Mouse (Mus musculus) ES-Bruce4 (cell line): ENCODE results near the gene Faf2. TPM values are rescaled to one million over a fixed set of nuclear protein-coding genes. Genes with fewer than 3 reads are reported as not detected.

Experiments used
- H3K27ac ChIP-seq: 2 replicates; pipeline ENCODE4 v1.5.1; 2012; ENCODE audit warnings: low read length, inconsistent platforms; ENCODE audit not compliant: insufficient read depth
- H3K27me3 ChIP-seq: 2 replicates; pipeline ENCODE4 v1.6.1; 2012; ENCODE audit warnings: mild to moderate bottlenecking, low read length, inconsistent platforms; ENCODE audit not compliant: control insufficient read depth, poor library complexity, insufficient read depth, severe bottlenecking
- H3K36me3 ChIP-seq: 2 replicates; pipeline ENCODE4 v1.6.1; 2012; ENCODE audit warnings: inconsistent platforms, mild to moderate bottlenecking, low read length, moderate library complexity; ENCODE audit not compliant: control insufficient read depth, poor library complexity, insufficient read depth, severe bottlenecking
- H3K4me1 ChIP-seq: one replicate; pipeline ENCODE4 v1.8.1; 2011; ENCODE audit warnings: low read length; ENCODE audit not compliant: control insufficient read depth, insufficient read depth
- H3K4me3 ChIP-seq: 2 replicates; pipeline ENCODE4 v1.5.1; 2011; ENCODE audit warnings: low read depth, mild to moderate bottlenecking, low read length
- H3K9ac ChIP-seq: 2 replicates; pipeline ENCODE4 v1.6.1; 2012; ENCODE audit warnings: low read depth, mild to moderate bottlenecking, inconsistent platforms; ENCODE audit not compliant: poor library complexity, severe bottlenecking
- H3K9me3 ChIP-seq: replicated peaks from 2 replicates; pipeline ENCODE4 v1.6.1; 2012; ENCODE audit warnings: mild to moderate bottlenecking, low read length, inconsistent platforms; ENCODE audit not compliant: control insufficient read depth, poor library complexity, insufficient read depth, severe bottlenecking
- CTCF ChIP-seq: IDR thresholded peaks from one replicate; pipeline ENCODE4 v1.8.1; 2011; ENCODE audit warnings: low read depth, low read length
- EP300 ChIP-seq: IDR thresholded peaks from 2 replicates; pipeline ENCODE4 v1.6.1; 2011; ENCODE audit warnings: low read depth, low read length; ENCODE audit not compliant: insufficient read depth
- POLR2A ChIP-seq: IDR thresholded peaks from one replicate; pipeline ENCODE4 v1.8.1; 2011; ENCODE audit warnings: low read length; ENCODE audit not compliant: insufficient read depth
- polyA plus RNA-seq: library from polyadenylated mRNA; stranded (reverse); fragments of >200 nt; gene quantifications from 2 replicates; pipeline ENCODE4 v1.2.4, GENCODE M21; 2011; ENCODE audit warnings: low read depth; ENCODE audit not compliant: missing spikeins, insufficient read depth, insufficient read length

Faf2 gene
- 69.3 and 70.5 TPM in 2 replicates for polyA plus RNA-seq

DNA sequence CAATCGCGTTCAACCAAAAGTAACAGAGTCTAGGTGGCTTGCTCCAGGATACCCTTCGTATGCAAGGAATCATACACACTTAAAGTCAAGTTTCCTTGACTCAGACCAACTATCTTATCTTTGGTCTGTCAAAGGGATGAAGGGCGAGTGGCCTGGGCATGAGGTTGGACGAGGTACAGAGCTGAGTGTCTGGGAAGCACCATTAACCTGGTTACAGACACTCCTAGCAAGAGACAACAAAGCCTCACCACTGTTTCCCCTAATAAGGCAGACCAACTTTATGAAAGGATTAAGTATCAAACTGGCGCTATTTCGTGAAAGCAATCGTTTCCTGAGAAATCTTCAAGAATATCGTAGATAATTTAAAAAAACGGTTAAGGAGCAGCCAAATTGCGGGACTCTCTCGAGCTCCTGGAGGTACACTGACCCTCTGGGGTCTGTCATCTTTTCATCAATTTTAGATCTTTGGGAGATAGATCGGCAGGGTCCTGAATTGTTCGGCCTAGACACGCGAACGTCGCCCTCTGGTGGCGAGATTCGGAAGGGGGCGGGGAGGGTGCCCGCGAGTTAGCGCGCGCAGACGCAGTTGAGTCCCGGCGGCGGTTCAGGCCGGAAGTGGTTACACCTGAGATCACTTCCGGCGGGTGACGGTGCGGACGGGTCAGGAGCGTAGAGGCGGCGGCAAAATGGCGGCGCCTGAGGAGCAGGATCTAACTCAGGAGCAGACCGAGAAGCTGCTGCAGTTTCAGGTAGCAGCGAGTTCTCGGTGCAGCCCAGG, at the start of gene Faf2:
Gene Faf2 (plus strand): TSS at position 630 of the 778 bp plus-strand sequence.
- Histone ChIP-seq H3K27ac (peak within 1 kb of the TSS; percentile 37), H3K27me3 (no peaks in the 10 kb centered on the region)

DNA sequence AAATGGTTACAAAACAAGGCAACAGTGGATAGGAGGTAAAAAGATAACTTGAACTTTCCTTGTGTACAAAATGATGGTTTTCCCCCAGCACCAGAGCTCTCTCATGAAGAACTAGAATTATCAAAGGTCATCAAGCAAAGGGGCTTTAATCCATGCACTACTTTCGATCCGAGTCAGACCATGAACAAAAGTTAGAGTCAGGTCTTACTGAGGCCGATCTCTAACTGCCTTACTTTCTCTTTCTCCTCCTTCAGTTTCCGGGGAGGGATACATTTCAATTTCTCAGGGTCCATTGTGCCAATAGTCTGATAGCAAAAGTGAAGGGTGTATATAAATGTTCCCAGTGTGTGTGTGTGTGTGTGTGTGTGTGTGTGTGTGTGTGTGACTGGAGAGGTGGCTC, 49.0 kb upstream of the Faf2 start:
- H3K36me3 ChIP-seq, result no peaks in the 10 kb centered on the region
- H3K9ac ChIP-seq, result no peak overlapping the region
- peaks cover 2% of the 10 kb centered on the region for H3K4me1 ChIP-seq
- H3K4me3 ChIP-seq, result no peak overlapping the region
- TF ChIP-seq EP300, result no peak
- no peaks in the 10 kb centered on the region for H3K27me3 ChIP-seq
- H3K9me3 ChIP-seq, result no peaks in the 10 kb centered on the region
- H3K27ac ChIP-seq, result no peak overlapping the region

More for the DNA sequence above, at the start of gene Faf2:
- peaks cover 1% of the 10 kb centered on the region for H3K4me1 ChIP-seq
- H3K9ac ChIP-seq, result peak within 1 kb of the TSS; percentile 92
- peak within 1 kb of the TSS; percentile 96 for H3K4me3 ChIP-seq
- H3K9me3 ChIP-seq, result no peaks in the 10 kb centered on the region
- H3K36me3 ChIP-seq, result no peaks in the 10 kb centered on the region
- TF ChIP-seq POLR2A (peak; percentile 75), CTCF (peak; percentile 88), EP300 (0 out of 2 replicates have a peak, but pooled peaks have one; percentile 11)

- H3K9ac ChIP-seq, result peak within 1 kb of the TSS; percentile 81
- no peaks in the 10 kb centered on the region for H3K27me3 ChIP-seq
- peaks cover 4% of the 10 kb centered on the region; the same call in 1 of the 2 replicates for H3K36me3 ChIP-seq
- TF ChIP-seq EP300, result no peak
- TF ChIP-seq POLR2A, result peak; percentile 76
- no peak for TF ChIP-seq CTCF
- H3K27ac ChIP-seq, result no peak within 1 kb of the TSS
- H3K4me3 ChIP-seq, result peak within 1 kb of the TSS; percentile 85
- H3K9me3 ChIP-seq, result no peaks in the 10 kb centered on the region
- no peaks in the 10 kb centered on the region for H3K4me1 ChIP-seq
Measured at GRCm38 (mm10) chr13:54574854-54575481, 46.6 kb upstream of the Faf2 start, which contains the start of gene Arl10. Arl10 (plus strand) TSS chr13:54575015.

GRCm38 (mm10) chr13:54575489-54575888, 46.1 kb upstream of the Faf2 start:
- Histone ChIP-seq H3K9ac (peak overlapping the region; percentile 81), H3K36me3 (peaks cover 5% of the 10 kb centered on the region; the same call in 1 of the 2 replicates), H3K4me3 (peak overlapping the region; percentile 85), H3K27me3 (no peaks in the 10 kb centered on the region), H3K9me3 (no peaks in the 10 kb centered on the region), H3K27ac (no peak overlapping the region), H3K4me1 (no peaks in the 10 kb centered on the region)
- TF ChIP-seq POLR2A, result no peak
- no peak for TF ChIP-seq CTCF
- no peak for TF ChIP-seq EP300

- Histone ChIP-seq H3K9ac (no peak overlapping the region), H3K9me3 (no peaks in the 10 kb centered on the region), H3K4me3 (no peak overlapping the region), H3K27me3 (no peaks in the 10 kb centered on the region), H3K27ac (no peak overlapping the region), H3K36me3 (peaks cover 8% of the 10 kb centered on the region; the same call in 1 of the 2 replicates), H3K4me1 (no peaks in the 10 kb centered on the region)
- TF ChIP-seq EP300 (no peak), CTCF (no peak), POLR2A (no peak)
Measured at GRCm38 (mm10) chr13:54577652-54578507, 43.7 kb upstream of the Faf2 start.
